Mouse (Mus musculus) embryonic facial prominence, embryonic 13.5 days (tissue): Measurements from ENCODE around the gene Prl7d1. TPM values are rescaled to one million over a fixed set of nuclear protein-coding genes. Genes with fewer than 3 reads are reported as not detected.
"Not testable (repeated sequence)": the region's sequence is repeated elsewhere in the genome, so short reads cannot be mapped to it uniquely, and the experiment has no call there.

Source experiments
- ATAC-seq: fragments of 200-750 bp; cut with Nextera tagmentation; 2 replicates; pipeline ENCODE4 v1.8.0; 2017; ENCODE audit warnings: low read depth; ENCODE audit not compliant: insufficient number of reproducible peaks, insufficient read depth, low FRiP score, low TSS enrichment
- H3K27ac ChIP-seq: fragments of 300-500 bp; sonication (generic); 2 replicates; pipeline ENCODE4 v1.5.1; 2015; ENCODE audit warnings: moderate library complexity, mild to moderate bottlenecking, inconsistent platforms
- H3K27me3 ChIP-seq: fragments of 300-500 bp; sonication (generic); 2 replicates; pipeline ENCODE4 v1.6.1; 2015; ENCODE audit warnings: mild to moderate bottlenecking, inconsistent platforms
- H3K36me3 ChIP-seq: fragments of 300-500 bp; sonication (generic); 2 replicates; pipeline ENCODE4 v1.6.1; 2015; ENCODE audit warnings: mild to moderate bottlenecking, inconsistent platforms
- H3K4me1 ChIP-seq: fragments of 300-500 bp; sonication (generic); 2 replicates; pipeline ENCODE4 v1.6.1; 2015; ENCODE audit warnings: inconsistent platforms
- H3K4me2 ChIP-seq: fragments of 300-500 bp; sonication (generic); 2 replicates; pipeline ENCODE4 v1.6.1; 2015; ENCODE audit warnings: moderate library complexity, mild to moderate bottlenecking, inconsistent platforms
- H3K4me3 ChIP-seq: fragments of 300-500 bp; sonication (generic); 2 replicates; pipeline ENCODE4 v1.5.1; 2015; ENCODE audit warnings: mild to moderate bottlenecking, inconsistent platforms
- H3K9ac ChIP-seq: fragments of 300-500 bp; sonication (generic); 2 replicates; pipeline ENCODE4 v1.6.1; 2015; ENCODE audit warnings: mild to moderate bottlenecking, inconsistent platforms
- H3K9me3 ChIP-seq: fragments of 300-500 bp; sonication (generic); 2 replicates; pipeline ENCODE4 v1.6.1; 2016; ENCODE audit warnings: inconsistent platforms
- WGBS: fragments of 180-500 bp; shearing (Covaris S2); methylation state at CpG from one replicate; pipeline ENCODE4 v1.1.7; 2015; ENCODE audit warnings: mixed read lengths; 5-methylcytosine and 5-hydroxymethylcytosine counted together
- polyA plus RNA-seq: library from polyadenylated mRNA; unstranded; fragments of >200 nt; fragmentation: Nextera tagmentation; extraction: Ambion mirVana; gene quantifications from 2 replicates; pipeline ENCODE4 v1.2.1, GENCODE M21; 2015

Prl7d1 gene
- not detected in 2 replicates for polyA plus RNA-seq

- Histone ChIP-seq H3K9ac (no peak within 1 kb of the TSS), H3K9me3 (no peaks in the 10 kb centered on the region), H3K4me1 (no peaks in the 10 kb centered on the region), H3K4me2 (no peak within 1 kb of the TSS), H3K27ac (no peak within 1 kb of the TSS), H3K36me3 (no peaks in the 10 kb centered on the region), H3K4me3 (no peak within 1 kb of the TSS), H3K27me3 (no peaks in the 10 kb centered on the region)
- 87% methylated on average over 5 of the region's 5 CpGs for WGBS
- ATAC-seq = no peak
Observed at GRCm38 (mm10) chr13:27716636-27717035, at the start of gene Prl7d1. Gene Prl7d1, minus strand, starts transcription at chr13:27716736.

GRCm38 (mm10) chr13:27734512-27735186 is 18.1 kb upstream of the Prl7d1 start:
- Histone ChIP-seq H3K9me3 (no peaks in the 10 kb centered on the region), H3K9ac (no peak overlapping the region), H3K36me3 (no peaks in the 10 kb centered on the region), H3K4me1 (no peaks in the 10 kb centered on the region), H3K4me3 (no peak overlapping the region), H3K27me3 (no peaks in the 10 kb centered on the region), H3K4me2 (no peak overlapping the region), H3K27ac (no peak overlapping the region)
- no peak for ATAC-seq
- WGBS = 88% methylated on average over 10 of the region's 10 CpGs

GRCm38 (mm10) chr13:27730286-27730959 is 13.9 kb upstream of the Prl7d1 start:
- H3K36me3 ChIP-seq, H3K4me3 ChIP-seq, H3K9me3 ChIP-seq, H3K4me1 ChIP-seq, H3K4me2 ChIP-seq, H3K9ac ChIP-seq, H3K27ac ChIP-seq, ATAC-seq, H3K27me3 ChIP-seq: not testable (repeated sequence)
- 81% methylated on average over 5 of the region's 5 CpGs for WGBS

- not testable (repeated sequence) for ATAC-seq, H3K27ac ChIP-seq, H3K9ac ChIP-seq, H3K27me3 ChIP-seq, H3K4me1 ChIP-seq, H3K9me3 ChIP-seq, H3K4me2 ChIP-seq, H3K36me3 ChIP-seq, H3K4me3 ChIP-seq
- 78% methylated on average over 3 of the region's 3 CpGs for WGBS
Observed at GRCm38 (mm10) chr13:27725057-27725456, 8.5 kb upstream of the Prl7d1 start.

GRCm38 (mm10) chr13:27706521-27706920 is 10.0 kb downstream of the Prl7d1 start:
- Histone ChIP-seq H3K9me3 (no peaks in the 10 kb centered on the region), H3K4me1 (no peaks in the 10 kb centered on the region), H3K9ac (no peak overlapping the region), H3K36me3 (no peaks in the 10 kb centered on the region), H3K27ac (no peak overlapping the region), H3K4me3 (no peak overlapping the region), H3K27me3 (no peaks in the 10 kb centered on the region), H3K4me2 (no peak overlapping the region)
- WGBS = 60% methylated on average over 2 of the region's 2 CpGs
- ATAC-seq = no peak

- Histone ChIP-seq H3K4me3 (no peak within 1 kb of the TSS), H3K27ac (no peak within 1 kb of the TSS), H3K9me3 (no peaks in the 10 kb centered on the region), H3K36me3 (no peaks in the 10 kb centered on the region), H3K4me1 (no peaks in the 10 kb centered on the region), H3K27me3 (no peaks in the 10 kb centered on the region), H3K9ac (no peak within 1 kb of the TSS), H3K4me2 (no peak within 1 kb of the TSS)
- 85% methylated on average over 4 of the region's 4 CpGs for WGBS
- no peak for ATAC-seq
Observed at GRCm38 (mm10) chr13:27667936-27668335, 48.6 kb downstream of the Prl7d1 start, which contains the start of gene Prl7a2. Gene Prl7a2, minus strand, starts transcription at chr13:27668036.

- Histone ChIP-seq H3K4me2 (no peak overlapping the region), H3K9ac (no peak overlapping the region), H3K27me3 (no peaks in the 10 kb centered on the region), H3K4me1 (no peaks in the 10 kb centered on the region), H3K9me3 (no peaks in the 10 kb centered on the region), H3K27ac (no peak overlapping the region), H3K4me3 (no peak overlapping the region), H3K36me3 (no peaks in the 10 kb centered on the region)
- no peak for ATAC-seq
- WGBS = 67% methylated on average over 2 of the region's 2 CpGs
Observed at GRCm38 (mm10) chr13:27660747-27661146, 55.8 kb downstream of the Prl7d1 start.

Other genes starting within 250 kb of the Prl7d1 start
- not detected in 2 replicates for gene Prl8a8, start 203.5 kb downstream of the Prl7d1 start, polyA plus RNA-seq
- not detected in 2 replicates for gene Prl8a9, start 152.1 kb downstream of the Prl7d1 start, polyA plus RNA-seq
- gene Prl8a1, start 134.6 kb downstream of the Prl7d1 start, polyA plus RNA-seq = not detected in 2 replicates
- gene Prl7b1, start 106.2 kb downstream of the Prl7d1 start, polyA plus RNA-seq = not detected in 2 replicates
- gene Prl7a1, start 74.2 kb downstream of the Prl7d1 start, polyA plus RNA-seq = not detected in 2 replicates
- not detected in 2 replicates for gene Prl7a2, start 48.7 kb downstream of the Prl7d1 start, polyA plus RNA-seq
- gene Prl7c1, start 64.1 kb upstream of the Prl7d1 start, polyA plus RNA-seq = not detected in 2 replicates
- gene Prl2a1, start 84.9 kb upstream of the Prl7d1 start, polyA plus RNA-seq = not detected in 2 replicates
- gene Prl2c1, start 132.6 kb upstream of the Prl7d1 start, polyA plus RNA-seq = not detected in 2 replicates